Mouse (Mus musculus) c-Kit-positive CD71-positive TER-119-positive erythroid progenitor cells, embryonic 14.5 days (primary cell): ENCODE measurements around the gene Tunar.

Experiments used
- DNase-seq: peaks from one replicate; pipeline ENCODE4 v3.0.0-alpha.2; 2013; ENCODE audit warnings: low spot score

Tunar gene

DNA sequence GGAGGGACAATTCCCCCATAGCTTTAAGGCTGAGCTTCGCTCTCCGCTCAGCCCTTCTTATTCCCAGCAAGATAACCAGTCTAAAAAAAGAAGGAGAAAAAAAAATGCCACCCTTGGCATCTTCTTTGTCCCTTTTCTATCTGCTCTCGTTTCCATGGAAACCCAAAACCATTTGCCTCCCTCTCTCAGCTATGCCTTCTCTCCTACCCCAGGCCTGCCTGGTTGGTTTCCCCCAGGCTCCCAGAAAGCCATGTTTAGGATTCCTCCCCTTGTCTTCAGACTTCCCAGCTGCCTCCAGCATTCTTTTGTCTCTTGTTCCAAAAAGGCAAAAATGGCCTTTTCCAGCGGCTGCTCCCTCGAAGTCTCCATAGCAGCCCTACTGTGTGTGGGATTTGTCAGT lies 70.1 kb downstream of the Tunar start:
- no peak for DNase-seq

DNA sequence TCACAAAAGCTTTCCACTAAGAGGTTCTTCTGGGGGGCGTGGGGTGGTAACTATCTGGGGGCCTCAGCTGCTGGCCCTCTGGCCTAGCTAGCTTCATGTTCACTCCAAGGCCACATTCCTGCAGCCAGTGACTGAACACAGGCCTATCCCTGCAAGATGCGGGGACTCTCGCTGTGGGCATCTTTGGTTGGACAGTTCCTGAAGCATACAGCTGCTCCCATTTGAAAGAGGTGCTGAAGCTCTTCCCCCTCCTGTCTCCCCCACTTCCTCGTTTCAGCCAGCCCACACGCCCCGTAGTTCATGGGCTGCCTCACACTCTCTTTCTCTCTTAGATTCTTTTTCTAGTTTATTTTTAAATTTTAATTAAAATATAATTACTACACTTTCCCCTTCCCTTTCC lies 72.3 kb downstream of the Tunar start:
- no peak for DNase-seq

DNA sequence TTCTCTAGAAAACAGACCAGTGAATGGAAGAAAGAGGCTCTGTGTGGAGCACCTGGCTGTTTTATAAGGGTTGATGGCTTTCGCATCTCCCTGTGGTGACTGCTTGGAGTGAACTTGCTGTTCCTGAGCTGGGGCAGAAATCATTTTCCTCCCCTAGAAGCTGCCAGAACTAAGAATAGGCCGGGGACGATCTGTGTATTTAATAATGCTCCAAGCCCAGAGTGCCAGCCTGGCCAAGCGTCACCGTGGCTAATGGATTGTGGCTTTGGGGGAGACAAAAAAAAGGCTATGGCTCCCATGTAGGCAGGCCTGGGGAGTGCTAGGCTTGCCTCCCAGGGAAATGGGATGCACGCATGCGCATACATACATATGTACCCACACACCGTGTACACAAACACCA lies 80.2 kb downstream of the Tunar start:
- DNase-seq, result no peak

DNA sequence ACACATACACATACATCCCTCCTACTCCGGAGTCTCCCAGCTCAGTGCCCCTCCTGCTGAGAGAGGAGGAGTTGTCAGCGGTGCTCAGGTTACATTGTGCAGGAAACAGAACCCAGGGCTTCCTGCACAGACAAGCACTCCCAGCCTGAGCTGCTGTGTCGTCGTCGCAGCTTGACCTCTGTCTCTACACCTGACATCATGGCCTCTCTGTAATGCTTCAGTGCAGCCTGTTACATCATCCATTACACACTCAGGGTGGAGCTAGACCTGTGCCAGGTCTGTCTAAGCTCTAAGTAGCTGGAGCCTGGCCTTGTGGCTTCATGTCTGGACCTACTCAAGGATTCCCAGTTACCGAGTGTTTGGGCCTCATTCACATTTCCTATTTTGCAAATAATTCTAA lies 86.8 kb downstream of the Tunar start:
- DNase-seq, result no peak

DNA sequence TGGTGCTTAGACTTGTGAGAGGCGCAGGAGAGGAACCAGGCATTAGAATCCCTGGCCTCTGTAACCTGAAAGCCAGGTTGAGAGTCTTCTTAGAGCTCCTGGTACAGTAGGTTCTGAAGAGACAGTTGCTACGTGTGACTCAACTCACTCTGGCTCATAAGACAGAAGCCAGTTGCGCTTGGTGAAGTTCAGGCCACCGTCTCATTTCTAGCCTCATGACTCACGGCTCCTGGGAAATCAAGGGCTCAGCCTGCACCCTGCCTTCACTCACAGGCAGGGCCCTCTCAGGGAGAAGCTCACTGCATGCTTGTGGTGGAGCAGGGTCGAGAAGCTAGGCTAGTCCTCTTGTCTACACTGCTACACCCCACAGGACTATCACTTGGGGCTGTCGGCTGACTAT lies 92.9 kb downstream of the Tunar start:
- DNase-seq, result no peak

DNA sequence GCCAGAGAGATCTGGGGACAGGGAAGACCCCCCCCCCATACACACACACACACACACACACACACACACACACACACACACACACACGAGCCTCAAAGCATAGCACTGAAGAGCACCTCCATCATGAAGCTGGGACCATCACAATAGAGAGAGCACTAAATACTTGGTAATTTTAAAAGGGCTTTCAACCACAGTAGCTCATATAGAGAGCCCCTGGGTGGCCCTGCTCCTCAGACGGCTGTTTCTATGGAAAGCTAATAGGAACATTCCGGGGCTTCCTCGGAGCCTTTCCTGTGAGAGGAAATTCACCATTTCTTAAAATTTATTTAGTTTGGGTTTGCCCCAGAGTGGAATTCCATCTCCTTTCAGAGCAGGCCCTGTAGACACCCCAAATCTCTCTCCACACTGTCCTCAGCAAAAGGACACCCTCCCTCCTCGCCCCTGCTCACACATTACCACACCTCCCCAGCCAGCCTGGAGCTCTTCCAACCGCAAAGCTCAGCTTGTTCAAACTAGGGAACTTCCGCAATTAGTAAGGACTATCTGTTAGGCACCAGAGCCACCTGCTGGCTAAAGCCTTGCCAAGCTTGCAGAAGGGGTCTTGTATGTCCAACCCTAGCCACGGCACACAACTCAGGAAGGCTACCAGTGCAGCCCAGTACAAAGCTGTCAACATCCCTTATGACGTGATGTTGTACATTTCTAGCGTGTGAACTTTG lies 93.5 kb downstream of the Tunar start:
- DNase-seq, result no peak

DNA sequence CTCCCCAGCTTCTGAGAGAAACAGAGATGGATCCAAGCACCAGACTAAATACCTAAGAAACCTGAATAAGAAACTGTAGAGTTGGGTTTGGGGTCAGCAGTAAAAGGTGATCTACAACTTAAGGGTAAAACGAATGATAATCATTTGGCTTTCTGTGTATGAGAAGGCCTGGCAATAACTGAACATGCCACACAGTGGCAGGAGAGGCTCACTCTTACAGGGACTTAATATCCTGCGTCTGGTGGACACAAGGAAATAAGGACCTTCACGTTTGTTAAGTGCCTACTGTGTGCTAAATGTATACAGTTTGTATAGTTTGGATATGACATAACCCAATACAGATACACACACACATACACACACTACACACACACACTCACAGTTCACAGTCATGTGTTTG lies 98.2 kb downstream of the Tunar start:
- DNase-seq, result no peak

DNA sequence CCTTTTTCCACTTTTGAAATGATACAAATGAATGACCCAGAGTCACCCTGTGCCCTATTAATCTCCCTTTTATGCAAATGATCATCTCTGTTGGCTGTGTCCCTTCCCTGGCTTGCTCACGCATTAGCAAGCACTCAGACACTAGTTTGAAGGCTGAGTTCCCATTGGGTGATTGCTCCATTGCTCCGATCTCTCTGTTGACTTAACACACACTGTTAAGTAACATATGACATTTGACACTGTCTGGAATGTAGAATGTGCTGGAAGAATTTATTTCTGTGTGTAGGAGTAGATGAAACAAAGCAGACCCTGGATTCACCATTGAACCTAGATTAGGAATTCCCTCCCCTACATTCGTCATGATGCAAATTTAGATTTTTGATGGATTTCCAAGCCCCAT lies 99.1 kb downstream of the Tunar start:
- no peak for DNase-seq
